Mouse (Mus musculus): ENCODE data around the gene Slc3a2. TPM values are rescaled to one million over a fixed set of nuclear protein-coding genes. Genes with fewer than 3 reads are reported as not detected.

Gene Slc3a2
- polyA plus RNA-seq, 1 experiment = 165 TPM

GRCm38 (mm10) chr19:8712870-8713305 is 10.3 kb downstream of the Slc3a2 start:
- Histone ChIP-seq H3K4me1 (replicated peaks; ENCODE audit: control insufficient read depth, insufficient read depth, low read length) (peaks cover 13% of the 10 kb centered on the region), H3K27ac (ENCODE audit: control insufficient read depth, insufficient read depth, low read length) (peak overlapping the region; percentile 79), H3K27me3 (ENCODE audit: control insufficient read depth, insufficient read depth, low read length) (no peaks in the 10 kb centered on the region), H3K36me3 (ENCODE audit: control insufficient read depth, insufficient read depth, low read length) (peaks cover 26% of the 10 kb centered on the region), H3K4me3 (ENCODE audit: control insufficient read depth, insufficient read depth, low read length) (peak overlapping the region; percentile 75)
- DNase-seq = peak; percentile 70
- 2% methylated on average over 13 of the region's 13 CpGs for WGBS
- TF ChIP-seq CTCF (IDR thresholded peaks at IDR 0.05; ENCODE audit: borderline replicate concordance, control insufficient read depth, extremely low read depth, insufficient read depth, low read length, poor library complexity) = no peak
- no peak for TF ChIP-seq POLR2A (IDR thresholded peaks at IDR 0.05; ENCODE audit: control insufficient read depth, extremely low read depth, insufficient read depth, low read length, poor library complexity)

DNA sequence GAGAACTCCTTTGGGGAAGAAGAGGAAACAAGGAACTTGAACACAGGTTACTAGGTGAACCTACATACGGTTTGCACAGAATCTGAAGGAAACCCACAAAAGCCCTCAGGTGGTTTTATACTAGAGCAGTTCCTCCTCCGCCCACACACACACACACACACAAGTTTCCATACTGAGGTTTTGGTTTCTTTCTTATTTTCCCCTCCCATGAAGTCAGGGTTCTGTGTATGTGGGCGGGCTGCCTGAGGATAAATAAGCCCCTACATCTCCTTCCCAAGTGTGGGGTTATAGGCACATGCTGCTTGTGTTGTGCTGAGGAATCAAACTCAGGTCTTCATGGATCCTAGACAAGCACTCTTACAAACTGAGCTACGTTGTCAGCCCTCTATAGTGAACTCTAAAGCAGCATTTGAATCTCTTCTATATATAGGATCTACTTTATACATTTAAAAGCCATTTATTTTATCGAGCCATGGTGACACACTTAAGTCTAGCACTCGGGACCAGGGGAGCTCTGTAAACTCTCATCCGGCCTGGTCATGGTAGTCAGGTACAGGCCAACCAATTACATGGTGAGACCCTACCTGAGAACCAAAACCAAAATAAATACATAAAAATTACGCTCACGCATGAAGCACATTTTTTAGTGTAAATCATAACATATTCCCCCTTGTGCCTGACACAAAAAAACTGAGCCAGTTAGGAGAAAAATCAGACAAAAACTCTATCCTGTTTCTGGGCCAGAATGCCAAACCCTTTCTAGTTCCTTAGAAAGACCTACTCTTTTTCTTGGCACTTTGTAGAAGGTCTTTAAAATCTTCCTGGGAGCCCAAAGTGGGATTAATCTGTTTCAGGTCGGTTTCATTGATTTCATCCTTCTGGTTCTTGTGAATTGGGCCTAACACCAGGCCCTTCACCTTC is 11.0 kb downstream of the Slc3a2 start:
- 24% methylated on average over 10 of the region's 10 CpGs for WGBS
- TF ChIP-seq CTCF (IDR thresholded peaks at IDR 0.05; ENCODE audit: borderline replicate concordance, control insufficient read depth, extremely low read depth, insufficient read depth, low read length, poor library complexity) (no peak), POLR2A (IDR thresholded peaks at IDR 0.05; ENCODE audit: control insufficient read depth, extremely low read depth, insufficient read depth, low read length, poor library complexity) (no peak)
- Histone ChIP-seq H3K27me3 (ENCODE audit: control insufficient read depth, insufficient read depth, low read length) (no peaks in the 10 kb centered on the region), H3K27ac (ENCODE audit: control insufficient read depth, insufficient read depth, low read length) (peak overlapping the region; percentile 98), H3K4me1 (replicated peaks; ENCODE audit: control insufficient read depth, insufficient read depth, low read length) (peaks cover 13% of the 10 kb centered on the region), H3K36me3 (ENCODE audit: control insufficient read depth, insufficient read depth, low read length) (peaks cover 33% of the 10 kb centered on the region), H3K4me3 (ENCODE audit: control insufficient read depth, insufficient read depth, low read length) (peak overlapping the region; percentile 75)
- DNase-seq = peak; percentile 51

- Histone ChIP-seq H3K36me3 (ENCODE audit: control insufficient read depth, insufficient read depth, low read length) (peaks cover 35% of the 10 kb centered on the region), H3K4me3 (ENCODE audit: control insufficient read depth, insufficient read depth, low read length) (peak overlapping the region; percentile 25), H3K4me1 (replicated peaks; ENCODE audit: control insufficient read depth, insufficient read depth, low read length) (peaks cover 13% of the 10 kb centered on the region), H3K27ac (ENCODE audit: control insufficient read depth, insufficient read depth, low read length) (peak overlapping the region; percentile 98), H3K27me3 (ENCODE audit: control insufficient read depth, insufficient read depth, low read length) (no peaks in the 10 kb centered on the region)
- 13% methylated on average over 4 of the region's 4 CpGs for WGBS
- TF ChIP-seq POLR2A (IDR thresholded peaks at IDR 0.05; ENCODE audit: control insufficient read depth, extremely low read depth, insufficient read depth, low read length, poor library complexity) (no peak), CTCF (IDR thresholded peaks at IDR 0.05; ENCODE audit: borderline replicate concordance, control insufficient read depth, extremely low read depth, insufficient read depth, low read length, poor library complexity) (no peak)
- no peak for DNase-seq
Observed at GRCm38 (mm10) chr19:8711506-8711905, 11.7 kb downstream of the Slc3a2 start.

- no peak overlapping the region for H3K4me3 ChIP-seq (ENCODE audit: control insufficient read depth, insufficient read depth, low read length)
- peaks cover 35% of the 10 kb centered on the region for H3K36me3 ChIP-seq (ENCODE audit: control insufficient read depth, insufficient read depth, low read length)
- 97% methylated on average over 2 of the region's 2 CpGs for WGBS
- no peak for DNase-seq
- TF ChIP-seq CTCF (IDR thresholded peaks at IDR 0.05; ENCODE audit: borderline replicate concordance, control insufficient read depth, extremely low read depth, insufficient read depth, low read length, poor library complexity) = no peak
- TF ChIP-seq POLR2A (IDR thresholded peaks at IDR 0.05; ENCODE audit: control insufficient read depth, extremely low read depth, insufficient read depth, low read length, poor library complexity) = no peak
- H3K27ac ChIP-seq (ENCODE audit: control insufficient read depth, insufficient read depth, low read length) = no peak overlapping the region
- H3K4me1 ChIP-seq (replicated peaks; ENCODE audit: control insufficient read depth, insufficient read depth, low read length) = peaks cover 13% of the 10 kb centered on the region
- no peaks in the 10 kb centered on the region for H3K27me3 ChIP-seq (ENCODE audit: control insufficient read depth, insufficient read depth, low read length)
Observed at GRCm38 (mm10) chr19:8710057-8710456, 13.1 kb downstream of the Slc3a2 start.

DNA sequence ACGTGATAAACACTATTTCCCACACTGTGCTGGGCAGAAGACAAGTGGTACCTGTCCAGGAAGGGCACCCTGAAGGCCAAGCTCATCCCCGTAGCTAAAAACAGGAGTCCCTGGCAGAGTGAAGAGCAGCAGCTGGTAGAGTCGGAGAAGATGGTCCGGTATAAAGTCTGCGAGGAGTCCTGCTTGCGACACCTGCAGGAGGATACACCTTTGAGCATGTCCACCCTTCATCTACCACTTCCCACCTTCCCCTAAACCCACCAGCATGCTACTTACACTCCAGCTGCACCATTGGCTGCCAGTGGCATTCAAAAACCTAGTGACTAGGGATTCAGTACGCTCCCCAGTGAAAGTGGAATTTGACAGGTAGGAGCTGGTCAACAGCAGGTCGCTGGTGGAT is 14.2 kb downstream of the Slc3a2 start:
- no peak overlapping the region for H3K27ac ChIP-seq (ENCODE audit: control insufficient read depth, insufficient read depth, low read length)
- no peaks in the 10 kb centered on the region for H3K27me3 ChIP-seq (ENCODE audit: control insufficient read depth, insufficient read depth, low read length)
- H3K36me3 ChIP-seq (ENCODE audit: control insufficient read depth, insufficient read depth, low read length) = peaks cover 35% of the 10 kb centered on the region
- WGBS = 95% methylated on average over 8 of the region's 8 CpGs
- DNase-seq = no peak
- TF ChIP-seq CTCF (IDR thresholded peaks at IDR 0.05; ENCODE audit: borderline replicate concordance, control insufficient read depth, extremely low read depth, insufficient read depth, low read length, poor library complexity) (no peak), POLR2A (IDR thresholded peaks at IDR 0.05; ENCODE audit: control insufficient read depth, extremely low read depth, insufficient read depth, low read length, poor library complexity) (no peak)
- H3K4me3 ChIP-seq (ENCODE audit: control insufficient read depth, insufficient read depth, low read length) = no peak overlapping the region
- H3K4me1 ChIP-seq (replicated peaks; ENCODE audit: control insufficient read depth, insufficient read depth, low read length) = peaks cover 12% of the 10 kb centered on the region

- H3K36me3 ChIP-seq (ENCODE audit: control insufficient read depth, insufficient read depth, low read length) = peaks cover 35% of the 10 kb centered on the region
- H3K27me3 ChIP-seq (ENCODE audit: control insufficient read depth, insufficient read depth, low read length) = no peaks in the 10 kb centered on the region
- no peak for TF ChIP-seq CTCF (IDR thresholded peaks at IDR 0.05; ENCODE audit: borderline replicate concordance, control insufficient read depth, extremely low read depth, insufficient read depth, low read length, poor library complexity)
- no peak overlapping the region for H3K27ac ChIP-seq (ENCODE audit: control insufficient read depth, insufficient read depth, low read length)
- H3K4me1 ChIP-seq (replicated peaks; ENCODE audit: control insufficient read depth, insufficient read depth, low read length) = peaks cover 6% of the 10 kb centered on the region
- no peak for DNase-seq
- 98% methylated on average over 7 of the region's 7 CpGs for WGBS
- H3K4me3 ChIP-seq (ENCODE audit: control insufficient read depth, insufficient read depth, low read length) = no peak overlapping the region
Observed at GRCm38 (mm10) chr19:8706930-8707329, 16.2 kb downstream of the Slc3a2 start.
